Mouse (Mus musculus) small intestine, adult 2 months (tissue): ENCODE measurements around the gene Pebp1.
A peak's percentile ranks its signal among the peaks of the same experiment; 100 is the strongest.

ENCODE experiments used
- CTCF ChIP-seq: fragments of 200-500 bp; IDR thresholded peaks from 2 replicates; pipeline ENCODE4 v1.5.1; 2012; ENCODE audit warnings: low read depth, mild to moderate bottlenecking, control low read depth, inconsistent platforms, low read length, moderate library complexity, mixed read lengths; ENCODE audit not compliant: insufficient replicate concordance, insufficient read length; ENCODE audit errors: extremely low read depth
- POLR2A ChIP-seq: fragments of 200-500 bp; IDR thresholded peaks from 2 replicates; pipeline ENCODE4 v1.6.1; 2012; ENCODE audit warnings: low read depth, mild to moderate bottlenecking, control low read depth, inconsistent platforms, low read length, moderate library complexity

DNA sequence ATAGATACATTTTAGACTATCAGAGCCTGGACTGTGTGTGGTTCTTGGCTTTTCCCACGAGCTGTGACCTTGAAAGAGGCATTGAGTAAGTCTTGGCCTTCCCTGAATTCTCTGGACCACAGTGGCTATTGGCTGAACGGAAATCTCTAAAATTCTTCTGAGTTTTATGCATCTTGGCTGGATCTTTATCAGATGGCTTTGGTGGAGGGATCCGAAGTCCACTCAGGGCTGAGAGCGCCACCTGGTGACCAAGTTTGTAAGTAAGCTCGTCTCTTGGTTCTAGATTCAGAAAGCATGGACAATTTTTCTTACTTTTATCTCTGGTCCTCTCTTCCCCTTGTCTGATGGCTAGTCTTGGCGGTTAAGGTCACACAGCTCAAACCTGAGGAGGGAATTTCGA is 17.5 kb upstream of the Pebp1 start:
- TF ChIP-seq CTCF (peak; percentile 77; the same call in 1 of the 2 replicates), POLR2A (no peak)
